Mouse (Mus musculus): Measurements from ENCODE around the gene Gm38655.
"Not testable (repeated sequence)": the region's sequence is repeated elsewhere in the genome, so short reads cannot be mapped to it uniquely, and the experiment has no call there.

The Gm38655 gene

GRCm38 (mm10) chr17:25172558-25172957 is 2.7 kb downstream of the Gm38655 start:
- in situ Hi-C loops (cut with MboI, MseI): loop anchor here (25.0 kb wide), 1 partner anchor 1715 kb away; no protein-coding TSS in a partner anchor

- in situ Hi-C loops (cut with MboI, MseI): loop anchor here (5.0 to 25.0 kb wide), 2 partner anchors 62 to 1718 kb away; no protein-coding TSS in a partner anchor
Measured at GRCm38 (mm10) chr17:25169706-25170105, 5.6 kb downstream of the Gm38655 start.

GRCm38 (mm10) chr17:25165970-25166671 is 9.2 kb downstream of the Gm38655 start:
- in situ Hi-C loops (cut with MboI, MseI): loop anchor here (5.0 to 25.0 kb wide), 2 partner anchors 59 to 1721 kb away; no protein-coding TSS in a partner anchor

- in situ Hi-C loops (cut with MboI, MseI): loop anchor here (5.0 to 25.0 kb wide), 2 partner anchors 57 to 1723 kb away; no protein-coding TSS in a partner anchor
Measured at GRCm38 (mm10) chr17:25164770-25165169, 10.5 kb downstream of the Gm38655 start.

- in situ Hi-C loops (cut with MboI, MseI): loop anchor here (25.0 kb wide), 1 partner anchor 1724 kb away; no protein-coding TSS in a partner anchor
Measured at GRCm38 (mm10) chr17:25163387-25163786, 11.9 kb downstream of the Gm38655 start.

GRCm38 (mm10) chr17:25162161-25162560 is 13.1 kb downstream of the Gm38655 start, which contains the start of gene Ccdc154:
Gene Ccdc154, plus strand, starts transcription at chr17:25162461.
- in situ Hi-C loops (cut with MboI, MseI): loop anchor here (25.0 kb wide), 1 partner anchor 1725 kb away; no protein-coding TSS in a partner anchor

- in situ Hi-C loops (cut with MboI, MseI): no loop called here
Measured at GRCm38 (mm10) chr17:25139960-25140359, 35.3 kb downstream of the Gm38655 start.

GRCm38 (mm10) chr17:25138803-25139202 is 36.5 kb downstream of the Gm38655 start:
- in situ Hi-C loops (cut with MboI, MseI): no loop called here

GRCm38 (mm10) chr17:25135622-25136021 is 39.6 kb downstream of the Gm38655 start:
- in situ Hi-C loops (cut with MboI, MseI): no loop called here

- in situ Hi-C loops (cut with MboI, MseI): no loop called here
Measured at GRCm38 (mm10) chr17:25133275-25133698, 42.0 kb downstream of the Gm38655 start, which contains the start of gene Clcn7. Gene Clcn7, plus strand, starts transcription at chr17:25133391.

- in situ Hi-C loops (cut with MboI, MseI): no loop called here
Measured at GRCm38 (mm10) chr17:25130060-25130459, 45.2 kb downstream of the Gm38655 start.

GRCm38 (mm10) chr17:25127681-25128080 is 47.6 kb downstream of the Gm38655 start:
- in situ Hi-C loops (cut with MboI, MseI): no loop called here

- in situ Hi-C loops (cut with MboI, MseI): no loop called here
Measured at GRCm38 (mm10) chr17:25127079-25127478, 48.2 kb downstream of the Gm38655 start.

- in situ Hi-C loops (cut with MboI, MseI): not testable (repeated sequence)
Measured at GRCm38 (mm10) chr17:25125442-25126060, 49.7 kb downstream of the Gm38655 start.

- in situ Hi-C loops (cut with MboI, MseI): no loop called here
Measured at GRCm38 (mm10) chr17:25123979-25124378, 51.3 kb downstream of the Gm38655 start.
